Mouse (Mus musculus): ENCODE measurements around the gene Aatf.

DNA sequence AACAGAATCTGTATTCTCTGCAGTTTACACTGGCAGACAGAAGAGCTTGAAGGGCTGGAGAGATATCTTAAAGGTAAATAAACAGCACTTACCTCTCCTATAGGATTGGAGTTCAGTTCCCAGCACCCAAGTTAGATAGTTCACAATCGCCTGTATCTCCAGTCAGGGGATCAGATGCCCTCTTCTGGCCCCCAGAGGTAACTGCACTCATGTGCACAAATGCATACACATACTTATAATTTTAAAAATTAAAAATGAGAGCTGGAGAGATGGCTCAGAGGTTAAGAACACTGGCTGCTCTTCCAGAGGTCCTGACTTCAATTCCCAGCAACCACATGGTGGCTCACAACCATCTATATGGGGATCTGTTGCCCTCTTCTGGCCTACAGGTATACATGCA lies 9.0 kb downstream of the Aatf start:
- TF ChIP-seq TAL1 (IDR thresholded peaks at IDR 0.05; ENCODE audit: low read length) (no peak), GATA1 (IDR thresholded peaks at IDR 0.05; ENCODE audit: low read length) (no peak)

All from erythroblast, embryonic 14.5 days (primary cell).